Mouse (Mus musculus): Measurements from ENCODE around the gene Oasl2. TPM values are rescaled to one million over a fixed set of nuclear protein-coding genes. Genes with fewer than 3 reads are reported as not detected.

Gene Oasl2
- polyA plus RNA-seq (2012; rRNA removed; ENCODE audit: low replicate concordance) = 9.2 and 27.5 TPM in 2 replicates

DNA sequence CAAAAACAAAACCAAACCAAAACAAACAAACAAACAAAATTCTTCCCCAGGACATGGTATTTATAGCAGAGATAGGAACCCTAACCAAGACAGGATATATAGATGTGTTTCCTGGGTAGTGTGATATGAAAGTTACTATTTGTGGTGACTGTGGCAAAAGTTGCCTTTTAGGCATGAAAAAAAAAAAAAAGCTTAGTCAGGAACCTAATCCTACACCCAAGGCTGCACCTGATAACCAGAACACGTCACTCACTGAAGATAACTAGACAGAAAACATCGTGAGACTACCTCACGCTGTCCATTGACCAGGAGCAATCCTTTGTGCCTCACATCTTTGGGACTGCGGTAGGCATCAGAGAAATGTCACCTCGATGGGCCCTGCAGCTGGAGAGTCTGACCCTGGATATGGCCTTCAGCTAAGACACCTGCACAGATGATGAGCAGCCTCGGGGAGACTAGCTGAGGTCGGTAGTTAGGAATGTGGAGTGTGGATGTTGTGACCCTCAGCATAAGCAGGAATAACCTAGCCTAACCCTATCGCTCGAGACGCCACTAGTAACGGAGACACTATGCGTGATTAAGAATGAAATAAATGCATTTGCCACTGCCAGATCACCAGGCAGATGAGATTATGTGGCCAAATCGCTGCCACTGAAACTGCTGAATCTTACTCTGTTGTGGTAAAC, at the start of gene Oasl2:
TSS of gene Oasl2 (plus strand) at position 249 of the 686 bp plus-strand sequence.

DNA sequence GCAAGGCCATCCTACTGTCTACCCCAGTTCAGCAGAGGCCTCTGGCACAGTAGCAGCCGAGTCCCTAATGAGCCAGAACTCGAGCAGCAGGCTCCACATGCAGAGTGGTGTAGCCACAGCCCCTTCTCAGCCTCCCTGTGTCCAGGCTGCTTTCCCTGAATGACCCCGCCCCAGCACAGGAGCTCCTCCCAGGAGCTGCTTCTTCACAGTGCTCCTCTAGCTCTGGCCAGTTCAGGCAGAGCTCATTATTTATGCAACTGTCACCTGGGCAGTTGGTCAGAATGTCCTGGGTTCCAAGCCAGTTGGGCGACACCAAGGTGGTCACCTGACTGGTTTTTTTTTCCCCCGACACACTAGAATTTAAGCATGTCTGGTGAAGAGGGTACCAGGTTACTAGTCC, 43.4 kb upstream of the Oasl2 start, which contains the start of gene 4930519G04Rik:
TSS of gene 4930519G04Rik (plus strand) at position 301 of the 400 bp plus-strand sequence.

DNA sequence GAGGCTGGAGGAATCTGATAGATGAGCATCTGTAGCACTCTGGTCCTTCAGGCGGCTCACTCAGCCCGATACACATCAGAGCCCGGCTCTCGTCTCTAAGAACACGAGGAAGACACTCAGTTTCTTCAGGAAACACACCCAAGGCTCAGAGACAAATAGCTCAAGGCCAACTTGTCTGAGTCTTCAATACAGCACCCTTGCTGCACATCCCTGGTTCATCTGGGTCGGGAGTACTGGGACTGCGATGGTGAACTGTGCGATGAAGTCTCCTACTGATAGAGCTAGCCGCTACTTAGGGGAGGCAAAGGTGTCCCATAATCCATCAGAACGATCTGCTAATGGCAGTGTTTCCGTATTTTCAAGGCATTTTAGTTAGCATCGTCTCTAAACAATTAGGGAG, 38.2 kb upstream of the Oasl2 start, which contains the start of gene Gm9936:
TSS of gene Gm9936 (minus strand) at position 101 of the 400 bp plus-strand sequence.

DNA sequence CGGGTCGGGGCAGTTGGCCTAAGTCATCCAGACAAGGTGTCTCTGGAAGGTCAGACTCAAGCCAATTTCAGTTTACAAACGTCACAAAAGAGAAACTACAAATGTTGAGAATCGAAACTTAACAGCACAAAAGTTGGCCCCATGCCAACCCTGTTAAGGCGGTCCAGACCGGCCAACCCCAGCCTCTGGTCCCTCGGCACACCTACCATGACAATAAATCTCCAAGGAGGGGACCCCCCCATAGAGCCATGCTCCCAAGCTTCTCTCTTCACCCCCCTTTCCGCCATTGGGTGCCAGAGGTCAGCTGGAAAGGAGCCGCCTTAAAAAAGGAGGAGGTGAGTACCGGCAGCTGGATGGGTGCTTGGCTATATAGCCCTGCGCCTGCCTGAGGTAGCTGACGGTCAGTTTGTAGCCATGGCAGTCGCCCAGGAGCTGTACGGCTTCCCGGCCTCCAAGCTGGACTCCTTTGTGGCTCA, 26.3 kb downstream of the Oasl2 start, which contains the start of gene Oasl1:
TSS of gene Oasl1 (plus strand) at position 243 of the 476 bp plus-strand sequence.

DNA sequence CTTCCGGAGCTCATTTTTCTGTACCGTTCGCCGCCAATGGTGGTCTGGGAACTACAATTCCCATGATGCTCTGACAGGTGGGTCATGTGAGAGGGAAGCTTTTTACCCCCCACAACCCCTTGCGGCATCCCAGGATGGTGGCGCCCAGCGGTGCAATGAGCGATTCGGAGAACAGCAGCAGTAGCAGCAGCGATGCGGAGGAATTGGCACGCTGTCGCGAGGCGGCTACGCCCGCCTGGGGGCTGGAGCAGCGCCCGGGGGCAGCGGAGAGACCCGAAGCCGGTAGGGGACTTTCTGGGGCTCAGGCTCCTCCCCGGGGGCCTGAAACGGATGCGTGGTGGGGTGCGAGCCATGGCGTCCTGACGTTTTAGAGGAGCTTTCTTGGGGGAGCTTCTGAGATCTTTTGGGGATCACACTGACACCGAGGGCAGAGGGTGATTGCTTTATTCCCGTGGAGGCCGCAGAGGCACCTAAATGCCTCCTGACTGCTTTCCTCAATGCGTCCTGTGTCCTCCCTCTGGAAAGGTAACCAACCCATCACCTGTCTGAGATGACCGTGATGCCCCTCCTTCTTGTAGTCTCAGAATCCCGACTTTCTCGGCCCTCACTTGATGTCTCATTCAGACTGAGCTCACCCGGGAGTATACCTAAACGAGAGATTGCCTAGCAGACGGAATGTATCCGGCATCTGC, 45.5 kb downstream of the Oasl2 start, which contains the start of gene 2210016L21Rik:
TSS of gene 2210016L21Rik (plus strand) at position 85 of the 692 bp plus-strand sequence.

Other genes with a start within 250 kb of the Oasl2 start
- gene Trpv4, start 238.5 kb upstream of the Oasl2 start, polyA plus RNA-seq (2012; rRNA removed; ENCODE audit: low replicate concordance) = 18.3 and 19.2 TPM in 2 replicates
- gene Gltp, start 206.0 kb upstream of the Oasl2 start, polyA plus RNA-seq (2012; rRNA removed; ENCODE audit: low replicate concordance) = 112 and 185 TPM in 2 replicates
- 13.3 and 13.6 TPM in 2 replicates for gene Tchp, start 189.2 kb upstream of the Oasl2 start, polyA plus RNA-seq (2012; rRNA removed; ENCODE audit: low replicate concordance)
- 54.6 and 74.8 TPM in 2 replicates for gene Ankrd13a, start 122.3 kb upstream of the Oasl2 start, polyA plus RNA-seq (2012; rRNA removed; ENCODE audit: low replicate concordance)
- 67.4 and 80.8 TPM in 2 replicates for gene Git2, start 121.4 kb upstream of the Oasl2 start, polyA plus RNA-seq (2012; rRNA removed; ENCODE audit: low replicate concordance)
- 32.1 and 36.0 TPM in 2 replicates for gene 1500011B03Rik, start 73.5 kb upstream of the Oasl2 start, polyA plus RNA-seq (2012; rRNA removed; ENCODE audit: low replicate concordance)
- not detected in 2 replicates for gene 4930519G04Rik, start 43.3 kb upstream of the Oasl2 start, polyA plus RNA-seq (2012; rRNA removed; ENCODE audit: low replicate concordance)
- not detected in 2 replicates for gene Gm9936, start 38.3 kb upstream of the Oasl2 start, polyA plus RNA-seq (2012; rRNA removed; ENCODE audit: low replicate concordance)
- gene Oasl1, start 26.3 kb downstream of the Oasl2 start, polyA plus RNA-seq (2012; rRNA removed; ENCODE audit: low replicate concordance) = 10.2 and 12.7 TPM in 2 replicates
- gene 2210016L21Rik, start 45.2 kb downstream of the Oasl2 start, polyA plus RNA-seq (2012; rRNA removed; ENCODE audit: low replicate concordance) = 15.6 and 18.0 TPM in 2 replicates
- gene Hnf1a, start 74.2 kb downstream of the Oasl2 start, polyA plus RNA-seq (2012; rRNA removed; ENCODE audit: low replicate concordance) = 0.17 TPM in 1 of 2 replicates, not detected in the other
- 60.9 and 73.7 TPM in 2 replicates for gene Sppl3, start 114.2 kb downstream of the Oasl2 start, polyA plus RNA-seq (2012; rRNA removed; ENCODE audit: low replicate concordance)
- gene Gm10401, start 201.4 kb downstream of the Oasl2 start, polyA plus RNA-seq (2012; rRNA removed; ENCODE audit: low replicate concordance) = not detected in 2 replicates
- gene Acads, start 222.4 kb downstream of the Oasl2 start, polyA plus RNA-seq (2012; rRNA removed; ENCODE audit: low replicate concordance) = 174 and 188 TPM in 2 replicates
- gene Unc119b, start 238.0 kb downstream of the Oasl2 start, polyA plus RNA-seq (2012; rRNA removed; ENCODE audit: low replicate concordance) = 39.5 and 43.4 TPM in 2 replicates